Mouse (Mus musculus) adrenal gland, adult 18-20 months (tissue): ENCODE measurements around the gene Atp2b2. TPM values are rescaled to one million over a fixed set of nuclear protein-coding genes. Genes with fewer than 3 reads are reported as not detected.
A peak's percentile ranks its signal among the peaks of the same experiment; 100 is the strongest.

Experiments used
- DNase-seq, 2 experiments: peaks; one replicate each; pipeline ENCODE4 v3.0.0; 2021 to 2022; ENCODE audit warnings: low spot score in 2 of 2
- long read RNA-seq, 2 experiments: library from polyadenylated mRNA; stranded (forward); transcript quantifications; one replicate each; pipeline ENCODE4 v2.0.0; 2021
- total RNA-seq, 2 experiments: library from RNA; stranded (reverse); gene quantifications; 1 replicate in 1 of 2; 2 replicates in 1 of 2; pipeline ENCODE4 v1.2.3; 2021

Atp2b2 gene
- total RNA-seq = 1 to 10 TPM; 3.4 to 4.9 TPM
- long read RNA-seq, experiment 1 = 0 reads
- long read RNA-seq, experiment 2, partial matches to known transcripts = 5 of 8 reads
- long read RNA-seq, experiment 2, other reads (novel, unspliced or antisense) = 3 of 8 reads

GRCm38 (mm10) chr6:114042332-114042731, at the start of gene Atp2b2:
TSS of gene Atp2b2 (minus strand) at chr6:114042613.
- DNase-seq = peak in 1 of 2 experiments; percentile 9

GRCm38 (mm10) chr6:114089626-114090025, 47.2 kb upstream of the Atp2b2 start:
- DNase-seq = peak; percentile 62 to 70

GRCm38 (mm10) chr6:114087106-114087505, 44.7 kb upstream of the Atp2b2 start:
- DNase-seq = peak; percentile 19 to 36

- no peak for DNase-seq
Observed at GRCm38 (mm10) chr6:114078556-114078955, 36.1 kb upstream of the Atp2b2 start.

- peak in 1 of 2 experiments; percentile 29 for DNase-seq
Observed at GRCm38 (mm10) chr6:114076560-114076959, 34.1 kb upstream of the Atp2b2 start.

GRCm38 (mm10) chr6:114076061-114076460, 33.6 kb upstream of the Atp2b2 start:
- peak in 1 of 2 experiments; percentile 10 for DNase-seq

GRCm38 (mm10) chr6:114074929-114075328, 32.5 kb upstream of the Atp2b2 start:
- DNase-seq = no peak

GRCm38 (mm10) chr6:114074256-114074655, 31.8 kb upstream of the Atp2b2 start:
- peak in 1 of 2 experiments; percentile 8 for DNase-seq

GRCm38 (mm10) chr6:114071564-114071963, 29.2 kb upstream of the Atp2b2 start:
- DNase-seq = peak; percentile 27 to 38

GRCm38 (mm10) chr6:114063100-114063499, 20.7 kb upstream of the Atp2b2 start:
- no peak for DNase-seq

GRCm38 (mm10) chr6:114062688-114063087, 20.3 kb upstream of the Atp2b2 start:
- DNase-seq = no peak

GRCm38 (mm10) chr6:114059206-114059605, 16.8 kb upstream of the Atp2b2 start:
- no peak for DNase-seq

GRCm38 (mm10) chr6:114058030-114058808, 15.8 kb upstream of the Atp2b2 start:
- DNase-seq = no peak

GRCm38 (mm10) chr6:114055311-114055710, 12.9 kb upstream of the Atp2b2 start:
- DNase-seq = no peak

- DNase-seq = no peak
Observed at GRCm38 (mm10) chr6:114044962-114045361, 2.5 kb upstream of the Atp2b2 start.

GRCm38 (mm10) chr6:114042836-114043235, 423 bp upstream of the Atp2b2 start:
- no peak for DNase-seq

- DNase-seq = peak; percentile 7 to 22
Observed at GRCm38 (mm10) chr6:114041911-114042284, 515 bp downstream of the Atp2b2 start.

- peak; percentile 4 to 23 for DNase-seq
Observed at GRCm38 (mm10) chr6:114041097-114041910, 1.1 kb downstream of the Atp2b2 start.

GRCm38 (mm10) chr6:114035704-114036103, 6.7 kb downstream of the Atp2b2 start:
- no peak for DNase-seq

- no peak for DNase-seq
Observed at GRCm38 (mm10) chr6:114032822-114033221, 9.6 kb downstream of the Atp2b2 start.

- no peak for DNase-seq
Observed at GRCm38 (mm10) chr6:114023794-114024193, 18.6 kb downstream of the Atp2b2 start.

GRCm38 (mm10) chr6:114022104-114022503, 20.3 kb downstream of the Atp2b2 start:
- DNase-seq = no peak
